Mouse (Mus musculus) hindbrain, embryonic 12.5 days (tissue): ENCODE results near the gene Tcf12. TPM values are rescaled to one million over a fixed set of nuclear protein-coding genes. Genes with fewer than 3 reads are reported as not detected.

Experiments
- ATAC-seq: fragments of 200-750 bp; cut with Nextera tagmentation; 2 replicates; pipeline ENCODE4 v1.8.0; 2017; ENCODE audit warnings: moderate TSS enrichment; ENCODE audit not compliant: low FRiP score
- H3K27ac ChIP-seq: fragments of 300-500 bp; sonication (generic); 2 replicates; pipeline ENCODE4 v1.5.1; 2016; ENCODE audit warnings: mild to moderate bottlenecking
- H3K27me3 ChIP-seq: fragments of 300-500 bp; sonication (generic); 2 replicates; pipeline ENCODE4 v1.6.1; 2016; ENCODE audit warnings: mild to moderate bottlenecking
- H3K36me3 ChIP-seq: fragments of 300-500 bp; sonication (generic); 2 replicates; pipeline ENCODE4 v1.6.1; 2016; ENCODE audit warnings: mild to moderate bottlenecking
- H3K4me1 ChIP-seq: fragments of 300-500 bp; sonication (generic); 2 replicates; pipeline ENCODE4 v1.6.1; 2016
- H3K4me2 ChIP-seq: fragments of 300-500 bp; sonication (generic); replicated peaks from 2 replicates; pipeline ENCODE4 v1.6.1; 2016; ENCODE audit warnings: mild to moderate bottlenecking
- H3K4me3 ChIP-seq: fragments of 300-500 bp; sonication (generic); 2 replicates; pipeline ENCODE4 v1.5.1; 2016; ENCODE audit warnings: mild to moderate bottlenecking
- H3K9ac ChIP-seq: fragments of 300-500 bp; sonication (generic); 2 replicates; pipeline ENCODE4 v1.6.1; 2016; ENCODE audit warnings: mild to moderate bottlenecking, moderate library complexity
- H3K9me3 ChIP-seq: fragments of 300-500 bp; sonication (generic); replicated peaks from 2 replicates; pipeline ENCODE4 v1.6.1; 2016; ENCODE audit warnings: mild to moderate bottlenecking
- WGBS: fragments of 180-500 bp; shearing (Covaris S2); methylation state at CpG from one replicate; pipeline ENCODE4 v1.1.7; 2016; 5-methylcytosine and 5-hydroxymethylcytosine counted together
- polyA plus RNA-seq: library from polyadenylated mRNA; unstranded; fragments of >200 nt; fragmentation: Nextera tagmentation; extraction: Ambion mirVana; gene quantifications from 2 replicates; pipeline ENCODE4 v1.2.1, GENCODE M21; 2016

The Tcf12 gene
- polyA plus RNA-seq, 1 experiment from 2014 or later, result 192 TPM

DNA sequence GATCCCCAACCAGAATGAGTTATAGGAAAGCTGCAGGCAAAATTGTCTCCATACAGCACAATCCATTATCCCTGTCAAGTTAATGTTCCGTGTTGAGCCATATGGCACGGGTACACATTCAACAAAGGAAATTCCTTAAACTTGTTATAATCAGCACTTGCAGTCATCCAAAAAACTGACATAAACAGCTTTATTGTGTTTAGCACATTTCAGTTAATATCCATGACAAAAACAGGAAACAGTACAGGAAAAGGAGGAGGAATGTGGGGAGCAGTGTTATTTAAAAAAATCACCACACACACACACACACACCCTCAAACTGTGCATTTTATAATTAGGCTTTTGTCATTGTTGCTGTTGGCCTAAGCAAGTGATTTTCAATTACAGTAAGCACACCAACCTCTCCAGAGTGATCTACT is 137.1 kb downstream of the Tcf12 start:
- no peak overlapping the region for H3K4me3 ChIP-seq
- no peak overlapping the region for H3K9ac ChIP-seq
- H3K36me3 ChIP-seq, result no peaks in the 10 kb centered on the region
- H3K9me3 ChIP-seq, result no peaks in the 10 kb centered on the region
- 15% methylated on average over 2 of the region's 2 CpGs for WGBS
- H3K4me1 ChIP-seq, result peaks cover 33% of the 10 kb centered on the region
- ATAC-seq, result peak; percentile 60
- H3K27ac ChIP-seq, result peak overlapping the region; percentile 77
- H3K27me3 ChIP-seq, result no peaks in the 10 kb centered on the region
- 0 out of 2 replicates have a peak overlapping the region, but pooled peaks have one; percentile 19 for H3K4me2 ChIP-seq

DNA sequence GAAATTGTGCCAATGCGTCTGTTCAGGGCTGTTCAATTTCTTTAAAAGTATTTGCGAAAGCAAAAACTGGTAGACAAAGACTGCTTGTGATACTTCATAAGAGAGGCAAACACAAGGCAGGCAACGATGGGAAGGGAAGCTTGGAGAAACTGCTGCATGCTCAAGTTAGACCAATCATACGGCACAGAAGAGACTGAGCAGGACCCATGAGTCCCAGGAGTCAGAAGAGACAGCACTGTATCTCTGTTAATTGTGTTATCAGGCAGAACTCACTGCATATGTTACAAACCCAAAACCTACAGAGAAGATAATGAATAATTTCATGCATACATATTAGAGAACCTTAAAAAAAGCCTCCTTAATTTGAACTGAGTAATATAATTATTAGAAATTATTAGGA is 147.6 kb downstream of the Tcf12 start:
- H3K4me3 ChIP-seq, result no peak overlapping the region
- 88% methylated on average over 4 of the region's 4 CpGs for WGBS
- H3K36me3 ChIP-seq, result no peaks in the 10 kb centered on the region
- H3K9ac ChIP-seq, result no peak overlapping the region
- H3K27me3 ChIP-seq, result no peaks in the 10 kb centered on the region
- peaks cover 7% of the 10 kb centered on the region; the same call in 1 of the 2 replicates for H3K4me1 ChIP-seq
- no peaks in the 10 kb centered on the region for H3K9me3 ChIP-seq
- ATAC-seq, result no peak
- H3K4me2 ChIP-seq, result no peak overlapping the region
- no peak overlapping the region for H3K27ac ChIP-seq

- ATAC-seq, result no peak
- peak overlapping the region; percentile 32; the same call in 1 of the 2 replicates for H3K4me2 ChIP-seq
- H3K9ac ChIP-seq, result no peak overlapping the region
- H3K9me3 ChIP-seq, result no peaks in the 10 kb centered on the region
- H3K27me3 ChIP-seq, result no peaks in the 10 kb centered on the region
- peak overlapping the region; percentile 60; the same call in 1 of the 2 replicates for H3K27ac ChIP-seq
- H3K4me3 ChIP-seq, result no peak overlapping the region
- peaks cover 7% of the 10 kb centered on the region; the same call in 1 of the 2 replicates for H3K4me1 ChIP-seq
- no peaks in the 10 kb centered on the region for H3K36me3 ChIP-seq
These were observed 151.7 kb downstream of the Tcf12 start for GRCm38 (mm10) chr9:71960026-71960396.

DNA sequence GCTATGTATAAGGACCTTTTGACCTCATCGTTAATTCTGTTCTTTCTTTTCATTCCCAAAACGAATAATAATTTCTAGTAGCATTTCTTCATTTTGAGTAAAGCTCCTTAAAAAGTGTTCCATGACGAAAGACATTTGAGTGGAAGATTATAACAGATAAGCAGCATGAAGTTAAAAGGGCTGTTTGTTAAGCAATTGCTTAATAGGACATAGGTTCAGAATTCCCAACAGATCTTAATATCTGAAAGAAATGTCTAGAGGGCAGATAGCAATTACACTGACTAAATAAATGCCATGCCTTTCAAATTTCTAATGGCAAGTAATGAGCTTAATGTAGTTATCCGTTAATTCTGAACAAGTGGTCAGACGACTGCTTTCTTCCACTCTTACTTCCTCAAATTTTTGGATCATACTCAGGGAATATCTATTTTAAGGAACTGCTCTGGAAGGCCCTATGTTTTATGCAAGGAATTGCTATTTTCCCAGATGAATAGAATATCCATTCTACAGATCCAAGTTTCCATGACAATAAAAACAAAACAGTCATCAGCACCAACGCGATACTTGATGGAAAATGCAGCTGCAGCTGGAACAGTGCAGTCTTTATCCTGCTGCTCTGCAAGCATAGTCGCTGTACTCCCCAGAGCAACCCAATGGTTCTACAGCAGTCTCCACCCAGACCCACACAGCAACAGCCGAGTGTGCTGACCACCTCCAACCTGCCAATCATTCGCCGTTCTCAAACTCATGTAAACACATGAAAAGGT is 152.2 kb downstream of the Tcf12 start:
- H3K4me1 ChIP-seq, result peaks cover 7% of the 10 kb centered on the region; the same call in 1 of the 2 replicates
- no peaks in the 10 kb centered on the region for H3K27me3 ChIP-seq
- peak overlapping the region; percentile 32; the same call in 1 of the 2 replicates for H3K4me2 ChIP-seq
- no peak overlapping the region for H3K4me3 ChIP-seq
- 52% methylated on average over 11 of the region's 11 CpGs for WGBS
- no peak overlapping the region for H3K9ac ChIP-seq
- H3K27ac ChIP-seq, result peak overlapping the region; percentile 60; the same call in 1 of the 2 replicates
- H3K9me3 ChIP-seq, result no peaks in the 10 kb centered on the region
- peak; percentile 89 for ATAC-seq
- no peaks in the 10 kb centered on the region for H3K36me3 ChIP-seq

- WGBS, result 67% methylated on average over 2 of the region's 2 CpGs
- Histone ChIP-seq H3K9me3 (no peaks in the 10 kb centered on the region), H3K27ac (no peak overlapping the region), H3K4me1 (peaks cover 12% of the 10 kb centered on the region), H3K4me3 (no peak overlapping the region), H3K27me3 (no peaks in the 10 kb centered on the region), H3K36me3 (no peaks in the 10 kb centered on the region), H3K4me2 (no peak overlapping the region), H3K9ac (no peak overlapping the region)
- no peak for ATAC-seq
These were observed 158.5 kb downstream of the Tcf12 start for GRCm38 (mm10) chr9:71953217-71953616.

DNA sequence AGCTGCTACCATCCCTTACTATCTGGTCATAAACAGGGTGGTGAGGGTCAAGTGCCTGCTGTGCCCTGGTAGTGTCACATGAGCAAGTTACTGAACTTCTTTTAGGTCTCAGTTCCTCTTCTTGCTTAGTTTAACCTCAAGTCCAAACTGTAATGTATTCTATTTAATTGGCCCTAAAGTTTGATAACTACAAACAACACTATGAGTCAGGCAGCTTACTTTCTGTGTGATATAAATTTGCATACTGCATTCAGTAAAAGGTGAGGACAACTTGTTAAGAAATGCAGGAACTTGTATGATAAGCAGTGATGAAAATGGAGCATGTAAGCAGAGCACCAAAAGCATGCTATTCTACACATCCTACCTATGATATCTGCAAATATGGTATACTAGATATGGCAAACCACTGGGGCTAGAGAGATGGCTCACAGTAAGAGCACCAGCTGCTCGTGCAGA is 159.0 kb downstream of the Tcf12 start:
- no peak overlapping the region for H3K9ac ChIP-seq
- no peak overlapping the region for H3K4me3 ChIP-seq
- H3K36me3 ChIP-seq, result no peaks in the 10 kb centered on the region
- no peak overlapping the region for H3K27ac ChIP-seq
- peaks cover 12% of the 10 kb centered on the region for H3K4me1 ChIP-seq
- H3K27me3 ChIP-seq, result no peaks in the 10 kb centered on the region
- no peak overlapping the region for H3K4me2 ChIP-seq
- no peak for ATAC-seq
- no peaks in the 10 kb centered on the region for H3K9me3 ChIP-seq
- 97% methylated on average over 1 of the region's 1 CpGs for WGBS

DNA sequence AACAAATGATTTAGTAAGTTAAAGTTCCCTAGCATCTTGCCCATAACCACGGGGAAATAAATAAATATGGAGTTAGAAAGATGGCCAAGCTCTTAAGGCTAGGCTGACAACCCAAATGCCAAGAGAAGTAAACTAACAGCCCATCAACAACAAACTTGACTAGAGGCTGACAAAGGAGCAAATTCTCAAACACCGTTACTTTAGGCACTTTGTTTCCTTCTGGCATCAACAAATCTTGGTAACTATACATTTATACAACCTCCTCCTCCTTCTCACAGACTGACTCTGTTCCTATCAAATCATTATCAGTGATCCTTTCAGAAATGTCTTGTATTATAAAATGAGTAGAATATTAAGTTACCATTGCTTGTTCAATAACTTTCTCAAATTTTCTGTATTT is 159.7 kb downstream of the Tcf12 start:
- Histone ChIP-seq H3K4me1 (peaks cover 12% of the 10 kb centered on the region), H3K27me3 (no peaks in the 10 kb centered on the region), H3K4me2 (no peak overlapping the region), H3K9me3 (no peaks in the 10 kb centered on the region), H3K4me3 (no peak overlapping the region), H3K9ac (no peak overlapping the region), H3K27ac (no peak overlapping the region), H3K36me3 (no peaks in the 10 kb centered on the region)
- WGBS, result 93% methylated on average over 2 of the region's 2 CpGs
- ATAC-seq, result no peak

DNA sequence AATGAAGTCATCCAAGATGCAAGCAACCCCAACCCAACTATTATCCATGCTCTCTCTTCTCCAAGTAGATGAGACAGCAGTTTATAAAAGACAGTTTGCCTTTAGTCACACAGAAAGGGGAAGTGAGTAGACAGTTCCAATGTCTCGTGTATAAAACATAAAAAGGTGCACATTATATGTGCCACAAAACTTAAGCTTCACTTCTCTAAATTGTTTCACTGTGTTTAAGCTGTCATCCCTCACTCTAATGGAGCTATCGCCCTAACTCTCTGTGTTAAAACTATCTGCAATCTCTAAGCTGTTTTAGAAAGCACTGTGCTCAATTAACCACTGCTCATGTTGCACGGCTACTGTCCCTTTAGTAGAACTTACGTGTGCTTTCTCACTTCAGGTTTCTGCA is 160.3 kb downstream of the Tcf12 start:
- Histone ChIP-seq H3K4me3 (no peak overlapping the region), H3K27me3 (no peaks in the 10 kb centered on the region), H3K27ac (no peak overlapping the region), H3K9me3 (no peaks in the 10 kb centered on the region), H3K4me1 (peaks cover 12% of the 10 kb centered on the region), H3K9ac (no peak overlapping the region), H3K4me2 (no peak overlapping the region), H3K36me3 (no peaks in the 10 kb centered on the region)
- WGBS, result 88% methylated on average over 4 of the region's 4 CpGs
- ATAC-seq, result no peak

- no peak for ATAC-seq
- Histone ChIP-seq H3K9me3 (no peaks in the 10 kb centered on the region), H3K4me1 (peaks cover 5% of the 10 kb centered on the region), H3K4me2 (no peak overlapping the region), H3K4me3 (no peak overlapping the region), H3K9ac (no peak overlapping the region), H3K36me3 (no peaks in the 10 kb centered on the region), H3K27me3 (no peaks in the 10 kb centered on the region), H3K27ac (no peak overlapping the region)
- WGBS, result 94% methylated on average over 4 of the region's 4 CpGs
These were observed 166.9 kb downstream of the Tcf12 start for GRCm38 (mm10) chr9:71944801-71945200.

DNA sequence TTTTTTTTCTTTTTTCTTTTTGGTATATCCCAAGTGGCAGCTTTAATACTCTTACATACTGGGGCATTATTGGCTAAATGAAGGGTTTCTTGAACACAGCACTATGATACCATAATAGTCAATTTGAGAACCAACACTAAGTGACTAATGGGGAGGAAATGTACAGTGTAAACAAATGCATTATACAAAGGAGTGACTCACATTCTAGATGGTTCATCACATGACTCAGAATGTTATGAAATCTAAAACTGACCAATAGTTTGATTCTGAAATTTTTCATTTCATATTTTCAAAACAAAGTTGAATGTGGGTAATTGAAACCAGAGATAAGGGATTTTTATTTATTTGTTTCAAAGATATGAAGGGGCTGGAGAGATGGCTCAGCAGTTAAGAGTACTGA is 169.2 kb downstream of the Tcf12 start:
- ATAC-seq, result no peak
- no peak overlapping the region for H3K9ac ChIP-seq
- H3K27me3 ChIP-seq, result no peaks in the 10 kb centered on the region
- H3K4me2 ChIP-seq, result no peak overlapping the region
- no peaks in the 10 kb centered on the region for H3K9me3 ChIP-seq
- no peak overlapping the region for H3K27ac ChIP-seq
- no peaks in the 10 kb centered on the region for H3K36me3 ChIP-seq
- H3K4me3 ChIP-seq, result no peak overlapping the region
- peaks cover 5% of the 10 kb centered on the region for H3K4me1 ChIP-seq

DNA sequence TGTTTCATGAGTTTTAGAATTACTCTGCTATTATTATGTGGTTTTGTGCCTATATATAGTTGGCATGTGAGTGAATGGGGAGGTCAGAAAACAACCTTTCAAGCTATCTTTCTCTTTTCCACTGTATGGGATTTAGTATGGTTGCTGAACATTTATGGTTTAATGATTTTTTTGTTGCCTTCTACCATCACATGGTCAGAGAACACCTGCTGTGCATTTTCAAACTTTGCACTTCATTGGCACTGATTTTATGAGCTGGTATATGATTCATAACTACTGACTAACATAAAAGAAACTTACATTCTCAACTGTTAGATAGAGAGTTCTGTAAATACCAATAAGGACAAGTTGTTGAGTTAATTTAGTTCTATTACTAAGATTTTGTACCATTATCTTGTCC is 171.7 kb downstream of the Tcf12 start:
- Histone ChIP-seq H3K27me3 (no peaks in the 10 kb centered on the region), H3K4me2 (no peak overlapping the region), H3K36me3 (no peaks in the 10 kb centered on the region), H3K9me3 (no peaks in the 10 kb centered on the region), H3K9ac (no peak overlapping the region), H3K27ac (no peak overlapping the region), H3K4me1 (peaks cover 5% of the 10 kb centered on the region), H3K4me3 (no peak overlapping the region)
- ATAC-seq, result no peak

DNA sequence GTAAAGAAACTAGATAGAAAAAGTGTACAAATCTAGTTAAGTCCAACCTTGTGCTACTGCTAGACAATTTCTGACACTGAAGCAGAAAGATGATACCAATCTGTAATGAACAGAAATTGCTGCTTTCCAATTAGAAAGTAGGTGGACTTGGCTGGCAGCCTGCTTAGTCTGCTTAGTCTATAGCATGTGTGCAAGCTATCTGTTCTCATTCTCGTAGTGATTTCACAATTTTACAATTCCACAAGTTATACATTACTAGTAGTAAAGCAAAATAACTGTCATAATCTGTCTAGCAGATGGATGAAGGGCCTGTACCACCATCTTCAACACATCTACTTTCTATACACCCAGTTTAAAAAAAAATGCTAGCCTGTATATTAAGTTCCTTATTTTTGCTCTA is 175.5 kb downstream of the Tcf12 start:
- Histone ChIP-seq H3K27ac (no peak overlapping the region), H3K36me3 (no peaks in the 10 kb centered on the region), H3K4me2 (no peak overlapping the region), H3K9me3 (no peaks in the 10 kb centered on the region), H3K4me1 (peaks cover 3% of the 10 kb centered on the region; the same call in 1 of the 2 replicates), H3K9ac (no peak overlapping the region), H3K27me3 (no peaks in the 10 kb centered on the region), H3K4me3 (no peak overlapping the region)
- WGBS, result 92% methylated on average over 1 of the region's 1 CpGs
- ATAC-seq, result no peak

GRCm38 (mm10) chr9:71934833-71935232 is 176.8 kb downstream of the Tcf12 start:
- no peak for ATAC-seq
- H3K9me3 ChIP-seq, result no peaks in the 10 kb centered on the region
- H3K36me3 ChIP-seq, result no peaks in the 10 kb centered on the region
- H3K9ac ChIP-seq, result no peak overlapping the region
- no peak overlapping the region for H3K4me3 ChIP-seq
- H3K27me3 ChIP-seq, result no peaks in the 10 kb centered on the region
- WGBS, result 93% methylated on average over 3 of the region's 3 CpGs
- no peak overlapping the region for H3K4me2 ChIP-seq
- no peak overlapping the region for H3K27ac ChIP-seq
- H3K4me1 ChIP-seq, result peaks cover 5% of the 10 kb centered on the region; the same call in 1 of the 2 replicates
